Comparison of ENCODE assay signal across 18 mouse cellular contexts in the genomic region with DNA sequence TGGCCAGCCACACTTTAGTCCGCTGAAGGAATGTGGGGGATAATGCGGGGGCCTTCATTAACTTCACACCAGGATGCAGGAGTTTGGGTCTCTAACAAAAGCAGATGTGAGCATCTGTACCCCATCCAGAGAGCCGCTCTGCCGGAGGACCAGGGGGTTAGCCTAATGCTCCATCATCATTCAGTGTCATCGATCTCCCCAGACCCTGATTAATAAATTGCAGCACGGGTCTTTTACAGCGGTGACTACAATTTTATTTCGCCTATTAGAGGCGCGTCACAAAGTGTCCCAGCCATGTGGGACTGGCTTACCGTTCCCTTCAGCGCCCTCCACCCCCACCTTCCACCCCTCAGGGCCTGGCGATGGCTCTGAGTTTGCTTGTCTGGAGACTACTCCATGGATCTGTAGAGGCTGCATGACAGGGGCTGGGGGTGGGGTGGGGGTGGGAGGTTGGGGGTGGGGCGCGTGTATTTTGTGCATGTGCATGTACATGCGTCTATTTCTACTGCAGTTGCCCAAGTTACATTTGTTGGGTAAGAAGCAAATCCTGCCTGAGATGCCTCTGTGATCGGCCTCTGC.
DNase-seq lines count a peak whose midpoint lies in the region; ATAC-seq and TF ChIP-seq lines count a peak whose summit lies in the region.
"Had no signal": no experiment of that assay in that cellular context is flagged by ENCODE, and none has a peak within 500 bp of the region (broad histone marks: within the 10 kb centered on the region; RNA-seq: fewer than 3 reads in every experiment).

No protein-coding gene starts in this region.

- no peaks in the 10 kb centered on the region for H3K9me3 ChIP-seq in hindbrain, embryonic 11.5 days (ENCODE audit: control insufficient read depth, low read length)
- no peaks in the 10 kb centered on the region for H3K9me3 ChIP-seq in limb, embryonic 14.5 days (ENCODE audit: control insufficient read depth, low read length)
- no peaks in the 10 kb centered on the region for H3K9me3 ChIP-seq in neural tube, embryonic 15.5 days (replicated peaks)
- no peaks in the 10 kb centered on the region for H3K9me3 ChIP-seq in liver, embryonic 11.5 days (ENCODE audit: control insufficient read depth, low read length)
- H3K9me3 ChIP-seq: liver, embryonic 15.5 days had no signal

- no peak for TF ChIP-seq EP300 in heart, adult 2 months (IDR thresholded peaks at IDR 0.05; ENCODE audit: insufficient read depth, low read depth, low read length)

- no peak overlapping the region for H3K4me2 ChIP-seq in hindbrain, embryonic 11.5 days (replicated peaks; ENCODE audit: low read depth, low read length)
- H3K4me2 ChIP-seq in limb, embryonic 14.5 days (replicated peaks; ENCODE audit: low read depth, low read length, severe bottlenecking) = peak overlapping the region; percentile 15
- H3K4me2 ChIP-seq in neural tube, embryonic 15.5 days = peak overlapping the region; percentile 9; the same call in 1 of the 2 replicates
- H3K4me2 ChIP-seq in liver, embryonic 11.5 days = no peak overlapping the region
- H3K4me2 ChIP-seq: liver, embryonic 15.5 days had no signal

- peaks cover 9% of the 10 kb centered on the region; the same call in 1 of the 2 replicates for H3K4me1 ChIP-seq in hindbrain, embryonic 11.5 days (replicated peaks; ENCODE audit: control insufficient read depth, insufficient read depth, low read length)
- H3K4me1 ChIP-seq in limb, embryonic 14.5 days (ENCODE audit: control insufficient read depth, insufficient read depth, low read length) = peaks cover 23% of the 10 kb centered on the region
- H3K4me1 ChIP-seq in neural tube, embryonic 15.5 days = peaks cover 22% of the 10 kb centered on the region
- no peaks in the 10 kb centered on the region for H3K4me1 ChIP-seq in heart, adult 2 months (ENCODE audit: control insufficient read depth, insufficient read depth, low read length)
- no peaks in the 10 kb centered on the region for H3K4me1 ChIP-seq in liver, embryonic 11.5 days (replicated peaks; ENCODE audit: control insufficient read depth, insufficient read depth, low read length)
- H3K4me1 ChIP-seq: liver, embryonic 15.5 days had no signal

- WGBS in hindbrain, embryonic 11.5 days = 29% methylated on average over 17 of the region's 17 CpGs
- 12% methylated on average over 17 of the region's 17 CpGs for WGBS in limb, embryonic 14.5 days
- 17% methylated on average over 17 of the region's 17 CpGs for WGBS in neural tube, embryonic 15.5 days
- 75% methylated on average over 17 of the region's 17 CpGs for WGBS in heart, adult 2 months
- 65% methylated on average over 17 of the region's 17 CpGs for WGBS in liver, embryonic 11.5 days

- TF ChIP-seq POLR2A in limb, embryonic 14.5 days (IDR thresholded peaks at IDR 0.05; ENCODE audit: borderline replicate concordance, extremely low read depth, insufficient read depth, insufficient read length) = no peak
- TF ChIP-seq POLR2A in heart, adult 2 months (IDR thresholded peaks at IDR 0.05; ENCODE audit: insufficient read depth, low read depth, low read length) = no peak

- H3K36me3 ChIP-seq in hindbrain, embryonic 11.5 days (ENCODE audit: control insufficient read depth, insufficient read depth, low read length) = no peaks in the 10 kb centered on the region
- H3K36me3 ChIP-seq in limb, embryonic 14.5 days (ENCODE audit: control insufficient read depth, insufficient read depth, low read length) = no peaks in the 10 kb centered on the region
- H3K36me3 ChIP-seq in neural tube, embryonic 15.5 days = no peaks in the 10 kb centered on the region
- no peaks in the 10 kb centered on the region for H3K36me3 ChIP-seq in heart, adult 2 months (ENCODE audit: control insufficient read depth, insufficient read depth, low read length)
- H3K36me3 ChIP-seq in liver, embryonic 11.5 days (ENCODE audit: control insufficient read depth, insufficient read depth, low read length) = no peaks in the 10 kb centered on the region
- H3K36me3 ChIP-seq: liver, embryonic 15.5 days had no signal

- ATAC-seq in hindbrain, embryonic 11.5 days (ENCODE audit: low FRiP score) = peak; percentile 86
- no peak for ATAC-seq in limb, embryonic 14.5 days (ENCODE audit: low FRiP score, low read depth)
- peak; percentile 24 for ATAC-seq in neural tube, embryonic 15.5 days (ENCODE audit: low FRiP score)
- no peak; the same call in 1 of the 2 replicates for ATAC-seq in liver, embryonic 11.5 days (replicated peaks; ENCODE audit: low FRiP score)
- ATAC-seq: Patski had no signal

- H3K9ac ChIP-seq in hindbrain, embryonic 11.5 days (ENCODE audit: low read depth, low read length) = no peak overlapping the region
- H3K9ac ChIP-seq in limb, embryonic 14.5 days (ENCODE audit: low read depth, low read length, severe bottlenecking) = no peak overlapping the region
- H3K9ac ChIP-seq in neural tube, embryonic 15.5 days (replicated peaks) = no peak overlapping the region
- H3K9ac ChIP-seq in heart, adult 2 months (ENCODE audit: low read depth, low read length) = no peak overlapping the region
- H3K9ac ChIP-seq in liver, embryonic 11.5 days (ENCODE audit: low read depth, low read length) = no peak overlapping the region
- H3K9ac ChIP-seq: liver, embryonic 15.5 days had no signal

- DNase-seq in retina, postnatal 1 day = peak; percentile 27
- DNase-seq in retina, embryonic 14.5 days (ENCODE audit: low spot score) = no peak
- no peak for DNase-seq in hindbrain, embryonic 11.5 days (ENCODE audit: low spot score)
- DNase-seq in limb, embryonic 14.5 days (ENCODE audit: low spot score) = no peak
- DNase-seq in heart, adult 2 months = no peak
- DNase-seq in liver, embryonic 11.5 days (ENCODE audit: low spot score) = no peak
- no peak for DNase-seq in gastrocnemius, postnatal 4 days (ENCODE audit: low spot score in 2 of 2)
- DNase-seq: adrenal gland, postnatal 10 days; cerebellum, postnatal 25 days; gastrocnemius, postnatal 10 days; lung, postnatal 4 days; right cerebral cortex, postnatal 25 days; thymus, adult 2 months had no signal

- H3K4me3 ChIP-seq in hindbrain, embryonic 11.5 days (ENCODE audit: low read depth, low read length) = no peak overlapping the region
- H3K4me3 ChIP-seq in limb, embryonic 14.5 days (replicated peaks; ENCODE audit: low read length) = no peak overlapping the region
- H3K4me3 ChIP-seq in neural tube, embryonic 15.5 days (replicated peaks) = no peak overlapping the region
- no peak overlapping the region for H3K4me3 ChIP-seq in heart, adult 2 months
- H3K4me3 ChIP-seq in liver, embryonic 11.5 days (ENCODE audit: low read depth, low read length) = no peak overlapping the region
- H3K4me3 ChIP-seq: erythroblast, embryonic 14.5 days; liver, embryonic 15.5 days had no signal

- intact Hi-C loops in heart, adult 2 months (cut with DNase I) = no loop called here

- H3K79me2 ChIP-seq in heart, adult 2 months (replicated peaks; ENCODE audit: control insufficient read depth, insufficient read depth, low read length) = no peaks in the 10 kb centered on the region

- no peak for TF ChIP-seq CTCF in heart, adult 2 months (IDR thresholded peaks at IDR 0.05)

- peak overlapping the region; percentile 55; the same call in 1 of the 2 replicates for H3K27ac ChIP-seq in hindbrain, embryonic 11.5 days (ENCODE audit: low read depth, low read length)
- no peak overlapping the region for H3K27ac ChIP-seq in limb, embryonic 14.5 days (replicated peaks; ENCODE audit: low read depth, low read length)
- H3K27ac ChIP-seq in neural tube, embryonic 15.5 days (replicated peaks) = no peak overlapping the region
- no peak overlapping the region for H3K27ac ChIP-seq in heart, adult 2 months
- no peak overlapping the region for H3K27ac ChIP-seq in liver, embryonic 11.5 days (ENCODE audit: low read depth, low read length)
- H3K27ac ChIP-seq: liver, embryonic 15.5 days had no signal

- peaks cover 3% of the 10 kb centered on the region; the same call in 1 of the 2 replicates for H3K27me3 ChIP-seq in hindbrain, embryonic 11.5 days (ENCODE audit: control insufficient read depth, insufficient read depth, low read length)
- H3K27me3 ChIP-seq in limb, embryonic 14.5 days (ENCODE audit: control insufficient read depth, insufficient read depth, low read length) = no peaks in the 10 kb centered on the region; the same call in 1 of the 2 replicates
- peaks cover 6% of the 10 kb centered on the region; the same call in 1 of the 2 replicates for H3K27me3 ChIP-seq in neural tube, embryonic 15.5 days (replicated peaks)
- H3K27me3 ChIP-seq in heart, adult 2 months (ENCODE audit: control insufficient read depth, insufficient read depth, low read length) = no peaks in the 10 kb centered on the region
- no peaks in the 10 kb centered on the region for H3K27me3 ChIP-seq in liver, embryonic 11.5 days (replicated peaks; ENCODE audit: control insufficient read depth, insufficient read depth, low read length)
- H3K27me3 ChIP-seq: CH12.LX; liver, embryonic 15.5 days had no signal

Comparison
In these comparisons a context has a peak if more than half of its experiments do, and no peak if none do; other contexts are left out.
1. ATAC-seq: peak in hindbrain, embryonic 11.5 days (single experiment) and neural tube, embryonic 15.5 days (single experiment); none in limb, embryonic 14.5 days (single experiment) and liver, embryonic 11.5 days (single experiment).
2. H3K4me2 ChIP-seq: peak in limb, embryonic 14.5 days (single experiment) and neural tube, embryonic 15.5 days (single experiment); none in hindbrain, embryonic 11.5 days (single experiment) and liver, embryonic 11.5 days (single experiment).